Mouse (Mus musculus): ENCODE results near the gene Wdr25.
A peak's percentile ranks its signal among the peaks of the same experiment; 100 is the strongest.

GRCm38 (mm10) chr12:109023780-109024179, 130.3 kb downstream of the Wdr25 start:
- TF ChIP-seq GATA1 (IDR thresholded peaks at IDR 0.05; ENCODE audit: low read depth, low read length) (no peak), RAD21 (IDR thresholded peaks at IDR 0.05; ENCODE audit: low read depth, low read length) (peak; percentile 27), CHD2 (IDR thresholded peaks at IDR 0.05; ENCODE audit: low read length) (no peak)
